Mouse (Mus musculus): Measurements from ENCODE around the gene Wdr46.

GRCm38 (mm10) chr17:33951021-33951946 lies 10.8 kb downstream of the Wdr46 start, which contains the start of gene B3galt4:
- TF ChIP-seq GATA1 (IDR thresholded peaks at IDR 0.05; ENCODE audit: low read length) (no peak), TAL1 (IDR thresholded peaks at IDR 0.05; ENCODE audit: low read length) (no peak)
